Mouse (Mus musculus) spleen, postnatal 10 days (tissue): ENCODE results near the gene Smndc1.
A peak's percentile ranks its signal among the peaks of the same experiment; 100 is the strongest.

Experiments used
- DNase-seq, 2 experiments: peaks; one replicate each; pipeline ENCODE4 v3.0.0; 2021 to 2022; ENCODE audit warnings: low spot score in 2 of 2

Smndc1 gene

GRCm38 (mm10) chr19:53390495-53391007 is at the start of gene Smndc1:
Smndc1 (minus strand) TSS chr19:53390578.
- peak; percentile 97 to 100 for DNase-seq

GRCm38 (mm10) chr19:53439340-53439739 is 49.0 kb upstream of the Smndc1 start:
- no peak for DNase-seq

GRCm38 (mm10) chr19:53437991-53438390 is 47.6 kb upstream of the Smndc1 start:
- DNase-seq = no peak

GRCm38 (mm10) chr19:53437311-53437958 is 47.1 kb upstream of the Smndc1 start:
- no peak for DNase-seq

GRCm38 (mm10) chr19:53433949-53434689 is 43.7 kb upstream of the Smndc1 start:
- peak in 1 of 2 experiments; percentile 63 for DNase-seq

GRCm38 (mm10) chr19:53431003-53431402 is 40.6 kb upstream of the Smndc1 start:
- no peak for DNase-seq

GRCm38 (mm10) chr19:53430356-53430755 is 40.0 kb upstream of the Smndc1 start:
- DNase-seq = no peak

- no peak for DNase-seq
Measured at GRCm38 (mm10) chr19:53427817-53428216, 37.4 kb upstream of the Smndc1 start.

- DNase-seq = no peak
Measured at GRCm38 (mm10) chr19:53427346-53427745, 37.0 kb upstream of the Smndc1 start.

- peak in 1 of 2 experiments; percentile 41 for DNase-seq
Measured at GRCm38 (mm10) chr19:53425824-53426223, 35.4 kb upstream of the Smndc1 start.

- peak; percentile 50 to 84 for DNase-seq
Measured at GRCm38 (mm10) chr19:53424629-53425028, 34.3 kb upstream of the Smndc1 start.

- peak in 1 of 2 experiments; percentile 57 for DNase-seq
Measured at GRCm38 (mm10) chr19:53423816-53424465, 33.6 kb upstream of the Smndc1 start.

GRCm38 (mm10) chr19:53423341-53423753 is 33.0 kb upstream of the Smndc1 start:
- DNase-seq = peak in 1 of 2 experiments; percentile 83

GRCm38 (mm10) chr19:53422358-53423308 is 32.3 kb upstream of the Smndc1 start:
- DNase-seq = peak in 1 of 2 experiments; percentile 18

GRCm38 (mm10) chr19:53421583-53422188 is 31.3 kb upstream of the Smndc1 start:
- DNase-seq = no peak

GRCm38 (mm10) chr19:53420924-53421582 is 30.7 kb upstream of the Smndc1 start:
- DNase-seq = peak; percentile 54 to 77

- DNase-seq = peak in 1 of 2 experiments; percentile 77
Measured at GRCm38 (mm10) chr19:53419834-53420233, 29.5 kb upstream of the Smndc1 start.

GRCm38 (mm10) chr19:53415198-53415597 is 24.8 kb upstream of the Smndc1 start:
- DNase-seq = no peak

GRCm38 (mm10) chr19:53414650-53415049 is 24.3 kb upstream of the Smndc1 start:
- no peak for DNase-seq
